ENCODE assay signal across 19 mouse cellular contexts in genomic region chr9:44548412-44549152, GRCm38 (mm10). TPM values are rescaled to one million over a fixed set of nuclear protein-coding genes. Genes with fewer than 3 reads are reported as not detected.
"Had no signal": no experiment of that assay in that cellular context is flagged by ENCODE, and none has a peak within 500 bp of the region (broad histone marks: within the 10 kb centered on the region; RNA-seq: fewer than 3 reads in every experiment).

No protein-coding gene starts in this region.

- ATAC-seq: lung, postnatal 0 days; midbrain, embryonic 13.5 days had no signal

- DNase-seq: kidney, adult 9 months; kidney, postnatal 4 days; lung, adult 2 months; right cerebral cortex, adult 18-20 months; right cerebral cortex, postnatal 25 days; thymus, postnatal 4 days had no signal

RNA-seq across cellular contexts. Expression of gene Cxcr5, which starts 13.1 kb away (rescaled TPM):
- total RNA-seq: layer of hippocampus, adult 2 months; layer of hippocampus, postnatal 10 days; left cerebral cortex, adult 2 months; left cerebral cortex, postnatal 14 days; midbrain, postnatal 0 days had no signal
- polyA plus RNA-seq: kidney, postnatal 0 days; limb, embryonic 10.5 days; liver, embryonic 11.5 days; liver, embryonic 15.5 days; macrophage; midbrain, embryonic 13.5 days; midbrain, postnatal 0 days; neural tube, embryonic 14.5 days had no signal
